Mouse (Mus musculus): ENCODE data around the gene Nek11.
"Not testable (repeated sequence)": the region's sequence is repeated elsewhere in the genome, so short reads cannot be mapped to it uniquely, and the experiment has no call there.

Gene Nek11

DNA sequence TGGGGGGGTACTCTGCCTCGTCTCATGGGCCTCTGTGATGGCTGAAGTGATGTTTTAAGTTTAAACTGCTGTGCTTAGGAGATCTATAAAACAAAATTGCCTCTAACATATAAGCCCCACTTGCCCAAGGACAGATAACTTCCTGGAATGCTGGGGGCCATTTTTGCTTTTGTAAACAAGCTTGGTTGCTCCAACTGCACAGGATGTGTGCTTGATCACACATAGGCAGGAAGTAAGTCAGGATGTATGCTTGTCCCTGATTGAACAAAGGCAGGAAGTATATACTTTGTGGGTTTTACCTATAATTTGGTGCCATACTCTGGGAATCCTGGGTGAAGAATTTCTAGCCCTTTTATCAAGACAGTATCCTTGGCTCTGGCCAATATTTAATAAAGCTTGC lies 258.9 kb downstream of the Nek11 start:
- DNase-seq (ENCODE audit: low spot score), result no peak

DNA sequence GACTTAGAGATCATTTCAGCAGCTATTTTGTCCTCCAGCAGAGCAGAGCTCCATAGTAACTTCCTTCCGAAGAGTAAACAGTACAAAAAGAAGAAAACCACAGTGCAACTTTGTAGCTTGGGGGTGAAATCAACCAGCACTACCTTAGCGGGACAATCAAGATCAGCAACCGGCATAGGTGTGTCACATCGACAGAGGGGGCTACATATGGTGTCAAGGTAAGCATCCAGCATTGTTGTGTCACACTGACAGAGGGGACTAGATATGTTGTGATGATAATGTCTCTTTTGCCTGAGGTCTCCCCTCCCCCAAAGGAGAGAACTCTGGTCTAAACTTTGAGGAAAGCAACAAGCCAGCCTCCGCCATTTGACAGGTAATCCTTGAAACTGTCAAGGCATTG lies 260.8 kb downstream of the Nek11 start:
- DNase-seq (ENCODE audit: low spot score), result no peak

- DNase-seq (ENCODE audit: low spot score), result no peak
These were observed 263.3 kb downstream of the Nek11 start for GRCm38 (mm10) chr9:105132002-105132367.

- peak; percentile 84 for DNase-seq (ENCODE audit: low spot score)
These were observed 263.9 kb downstream of the Nek11 start, which contains the start of gene Nudt16 for GRCm38 (mm10) chr9:105131253-105132001. Nudt16 (minus strand) TSS chr9:105131824.

DNA sequence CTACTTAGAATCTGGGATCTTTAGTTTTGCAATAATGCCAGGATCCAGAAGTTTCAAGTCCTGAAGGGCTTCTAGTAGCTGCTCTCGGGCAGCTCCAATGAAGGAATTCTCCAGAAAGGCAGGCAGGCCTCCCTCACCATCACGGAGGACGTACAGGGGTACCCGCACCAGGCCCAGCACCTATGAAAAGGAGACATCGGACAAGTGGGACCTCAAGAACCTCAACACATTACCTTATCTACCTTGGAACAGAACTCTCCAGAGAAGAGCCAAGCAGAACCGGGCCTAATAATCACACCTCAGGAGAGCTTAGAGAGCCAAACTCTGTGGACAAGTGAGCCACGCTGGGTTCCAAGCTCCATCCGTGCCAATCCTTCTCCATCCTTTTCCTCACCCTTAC lies 265.0 kb downstream of the Nek11 start:
- no peak for DNase-seq (ENCODE audit: low spot score)

DNA sequence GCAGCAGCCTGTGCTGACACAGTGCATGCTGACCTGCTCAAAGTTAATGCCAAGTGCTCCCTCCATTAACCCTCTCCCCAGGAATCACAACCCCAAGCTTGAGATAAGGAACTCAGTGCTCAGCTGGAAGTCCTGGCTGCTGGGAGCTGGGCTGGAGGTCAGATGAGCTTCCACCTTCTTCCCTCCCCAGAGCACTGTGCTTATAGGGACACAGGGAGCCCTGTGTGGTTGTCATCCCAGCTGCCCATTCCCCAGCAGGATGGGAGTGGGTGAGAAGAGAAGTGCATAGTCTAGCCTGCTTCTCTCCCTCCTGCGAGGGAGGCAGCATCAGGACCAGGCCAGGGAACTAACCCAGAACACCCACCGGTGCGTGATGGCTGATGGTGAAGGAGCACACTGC lies 270.1 kb downstream of the Nek11 start:
- not testable (repeated sequence) for DNase-seq (ENCODE audit: low spot score)
